Mouse (Mus musculus): ENCODE data around the gene Coa7. TPM values are rescaled to one million over a fixed set of nuclear protein-coding genes. Genes with fewer than 3 reads are reported as not detected.

Gene Coa7
- polyA plus RNA-seq, 1 experiment from 2014 or later, result 53.7 TPM

- DNase-seq (ENCODE audit: low spot score) (no peak), ATAC-seq (replicated peaks; ENCODE audit: insufficient number of reproducible peaks, low FRiP score, low TSS enrichment, low read depth) (no peak)
- no peaks in the 10 kb centered on the region; the same call in 1 of the 2 replicates for H3K4me1 ChIP-seq (ENCODE audit: control insufficient read depth, insufficient read depth, low read length)
- no peaks in the 10 kb centered on the region for H3K9me3 ChIP-seq (replicated peaks; ENCODE audit: control insufficient read depth, low read length)
- no peaks in the 10 kb centered on the region for H3K36me3 ChIP-seq (replicated peaks; ENCODE audit: control insufficient read depth, insufficient read depth, low read depth, low read length)
- H3K27ac ChIP-seq (replicated peaks; ENCODE audit: low read depth, low read length), result no peak overlapping the region
- H3K27me3 ChIP-seq (ENCODE audit: control insufficient read depth, insufficient read depth, low read length), result no peaks in the 10 kb centered on the region
- H3K9ac ChIP-seq (replicated peaks; ENCODE audit: low read length), result no peak overlapping the region
- WGBS, result 82% methylated on average over 3 of the region's 3 CpGs
- H3K4me3 ChIP-seq (ENCODE audit: low read depth, low read length), result no peak overlapping the region
- H3K4me2 ChIP-seq (ENCODE audit: low read depth, low read length), result no peak overlapping the region
Observed at GRCm38 (mm10) chr4:108372166-108372565, 44.2 kb downstream of the Coa7 start.

- no peaks in the 10 kb centered on the region for H3K36me3 ChIP-seq (replicated peaks; ENCODE audit: control insufficient read depth, insufficient read depth, low read depth, low read length)
- H3K9me3 ChIP-seq (replicated peaks; ENCODE audit: control insufficient read depth, low read length), result no peaks in the 10 kb centered on the region
- H3K9ac ChIP-seq (replicated peaks; ENCODE audit: low read length), result no peak overlapping the region
- H3K4me1 ChIP-seq (ENCODE audit: control insufficient read depth, insufficient read depth, low read length), result peaks cover 6% of the 10 kb centered on the region
- ATAC-seq (replicated peaks; ENCODE audit: insufficient number of reproducible peaks, low FRiP score, low TSS enrichment, low read depth) (no peak), DNase-seq (ENCODE audit: low spot score) (no peak)
- H3K4me3 ChIP-seq (ENCODE audit: low read depth, low read length), result no peak overlapping the region
- no peak overlapping the region for H3K4me2 ChIP-seq (ENCODE audit: low read depth, low read length)
- no peak overlapping the region for H3K27ac ChIP-seq (replicated peaks; ENCODE audit: low read depth, low read length)
- H3K27me3 ChIP-seq (ENCODE audit: control insufficient read depth, insufficient read depth, low read length), result no peaks in the 10 kb centered on the region
- WGBS, result 70% methylated on average over 3 of the region's 3 CpGs
Observed at GRCm38 (mm10) chr4:108379476-108379875, 51.5 kb downstream of the Coa7 start.

GRCm38 (mm10) chr4:108380146-108380545 lies 52.2 kb downstream of the Coa7 start:
- WGBS, result 8% methylated on average over 1 of the region's 1 CpGs
- Histone ChIP-seq H3K4me2 (ENCODE audit: low read depth, low read length) (no peak overlapping the region), H3K36me3 (replicated peaks; ENCODE audit: control insufficient read depth, insufficient read depth, low read depth, low read length) (no peaks in the 10 kb centered on the region), H3K4me1 (ENCODE audit: control insufficient read depth, insufficient read depth, low read length) (peaks cover 6% of the 10 kb centered on the region), H3K27ac (replicated peaks; ENCODE audit: low read depth, low read length) (no peak overlapping the region), H3K9ac (replicated peaks; ENCODE audit: low read length) (no peak overlapping the region), H3K4me3 (ENCODE audit: low read depth, low read length) (no peak overlapping the region), H3K9me3 (replicated peaks; ENCODE audit: control insufficient read depth, low read length) (no peaks in the 10 kb centered on the region), H3K27me3 (ENCODE audit: control insufficient read depth, insufficient read depth, low read length) (no peaks in the 10 kb centered on the region; the same call in 1 of the 2 replicates)
- DNase-seq (ENCODE audit: low spot score) (no peak), ATAC-seq (replicated peaks; ENCODE audit: insufficient number of reproducible peaks, low FRiP score, low TSS enrichment, low read depth) (no peak)

GRCm38 (mm10) chr4:108383183-108383714 lies 55.3 kb downstream of the Coa7 start, which contains the start of gene Shisal2a:
Shisal2a (minus strand) TSS chr4:108383349.
- 3% methylated on average over 55 of the region's 55 CpGs for WGBS
- no peaks in the 10 kb centered on the region for H3K9me3 ChIP-seq (replicated peaks; ENCODE audit: control insufficient read depth, low read length)
- H3K27me3 ChIP-seq (ENCODE audit: control insufficient read depth, insufficient read depth, low read length), result no peaks in the 10 kb centered on the region; the same call in 1 of the 2 replicates
- H3K9ac ChIP-seq (replicated peaks; ENCODE audit: low read length), result peak within 1 kb of the TSS; percentile 83
- H3K4me3 ChIP-seq (ENCODE audit: low read depth, low read length), result peak within 1 kb of the TSS; percentile 51
- H3K4me1 ChIP-seq (ENCODE audit: control insufficient read depth, insufficient read depth, low read length), result peaks cover 6% of the 10 kb centered on the region
- ATAC-seq (replicated peaks; ENCODE audit: insufficient number of reproducible peaks, low FRiP score, low TSS enrichment, low read depth) (peak; percentile 26), DNase-seq (ENCODE audit: low spot score) (peak; percentile 37)
- peak within 1 kb of the TSS; percentile 83 for H3K4me2 ChIP-seq (ENCODE audit: low read depth, low read length)
- H3K36me3 ChIP-seq (replicated peaks; ENCODE audit: control insufficient read depth, insufficient read depth, low read depth, low read length), result no peaks in the 10 kb centered on the region
- H3K27ac ChIP-seq (replicated peaks; ENCODE audit: low read depth, low read length), result no peak within 1 kb of the TSS

- H3K9me3 ChIP-seq (replicated peaks; ENCODE audit: control insufficient read depth, low read length), result no peaks in the 10 kb centered on the region
- no peaks in the 10 kb centered on the region; the same call in 1 of the 2 replicates for H3K27me3 ChIP-seq (ENCODE audit: control insufficient read depth, insufficient read depth, low read length)
- no peak overlapping the region for H3K9ac ChIP-seq (replicated peaks; ENCODE audit: low read length)
- 19% methylated on average over 1 of the region's 1 CpGs for WGBS
- ATAC-seq (replicated peaks; ENCODE audit: insufficient number of reproducible peaks, low FRiP score, low TSS enrichment, low read depth) (no peak), DNase-seq (ENCODE audit: low spot score) (no peak)
- H3K4me1 ChIP-seq (ENCODE audit: control insufficient read depth, insufficient read depth, low read length), result peaks cover 6% of the 10 kb centered on the region; the same call in 1 of the 2 replicates
- no peak overlapping the region for H3K27ac ChIP-seq (replicated peaks; ENCODE audit: low read depth, low read length)
- no peaks in the 10 kb centered on the region for H3K36me3 ChIP-seq (replicated peaks; ENCODE audit: control insufficient read depth, insufficient read depth, low read depth, low read length)
- H3K4me2 ChIP-seq (ENCODE audit: low read depth, low read length), result no peak overlapping the region
- H3K4me3 ChIP-seq (ENCODE audit: low read depth, low read length), result no peak overlapping the region
Observed at GRCm38 (mm10) chr4:108386087-108386486, 58.1 kb downstream of the Coa7 start.

- WGBS, result 25% methylated on average over 4 of the region's 4 CpGs
- H3K27ac ChIP-seq (replicated peaks; ENCODE audit: low read depth, low read length), result peak overlapping the region; percentile 69
- H3K36me3 ChIP-seq (replicated peaks; ENCODE audit: control insufficient read depth, insufficient read depth, low read depth, low read length), result no peaks in the 10 kb centered on the region
- peak overlapping the region; percentile 11; the same call in 1 of the 2 replicates for H3K4me3 ChIP-seq (ENCODE audit: low read depth, low read length)
- H3K9me3 ChIP-seq (replicated peaks; ENCODE audit: control insufficient read depth, low read length), result no peaks in the 10 kb centered on the region
- ATAC-seq (replicated peaks; ENCODE audit: insufficient number of reproducible peaks, low FRiP score, low TSS enrichment, low read depth), result peak; percentile 44; the same call in 1 of the 2 replicates
- H3K4me2 ChIP-seq (ENCODE audit: low read depth, low read length), result no peak overlapping the region; the same call in 1 of the 2 replicates
- H3K27me3 ChIP-seq (ENCODE audit: control insufficient read depth, insufficient read depth, low read length), result no peaks in the 10 kb centered on the region; the same call in 1 of the 2 replicates
- H3K4me1 ChIP-seq (ENCODE audit: control insufficient read depth, insufficient read depth, low read length), result peaks cover 6% of the 10 kb centered on the region; the same call in 1 of the 2 replicates
- peak overlapping the region; percentile 65 for H3K9ac ChIP-seq (replicated peaks; ENCODE audit: low read length)
- peak; percentile 45 for DNase-seq (ENCODE audit: low spot score)
Observed at GRCm38 (mm10) chr4:108387106-108387505, 59.2 kb downstream of the Coa7 start.

GRCm38 (mm10) chr4:108387681-108388253 lies 59.8 kb downstream of the Coa7 start:
- peaks cover 6% of the 10 kb centered on the region; the same call in 1 of the 2 replicates for H3K4me1 ChIP-seq (ENCODE audit: control insufficient read depth, insufficient read depth, low read length)
- WGBS, result 3% methylated on average over 18 of the region's 18 CpGs
- H3K36me3 ChIP-seq (replicated peaks; ENCODE audit: control insufficient read depth, insufficient read depth, low read depth, low read length), result no peaks in the 10 kb centered on the region
- H3K9ac ChIP-seq (replicated peaks; ENCODE audit: low read length), result peak overlapping the region; percentile 65
- peak; percentile 65 for ATAC-seq (replicated peaks; ENCODE audit: insufficient number of reproducible peaks, low FRiP score, low TSS enrichment, low read depth)
- peak overlapping the region; percentile 69 for H3K27ac ChIP-seq (replicated peaks; ENCODE audit: low read depth, low read length)
- peak overlapping the region; percentile 46 for H3K4me2 ChIP-seq (ENCODE audit: low read depth, low read length)
- H3K4me3 ChIP-seq (ENCODE audit: low read depth, low read length), result peak overlapping the region; percentile 11; the same call in 1 of the 2 replicates
- no peaks in the 10 kb centered on the region for H3K9me3 ChIP-seq (replicated peaks; ENCODE audit: control insufficient read depth, low read length)
- no peaks in the 10 kb centered on the region; the same call in 1 of the 2 replicates for H3K27me3 ChIP-seq (ENCODE audit: control insufficient read depth, insufficient read depth, low read length)
- peak; percentile 86 for DNase-seq (ENCODE audit: low spot score)

- Histone ChIP-seq H3K27me3 (ENCODE audit: control insufficient read depth, insufficient read depth, low read length) (no peaks in the 10 kb centered on the region; the same call in 1 of the 2 replicates), H3K27ac (replicated peaks; ENCODE audit: low read depth, low read length) (no peak overlapping the region), H3K9ac (replicated peaks; ENCODE audit: low read length) (no peak overlapping the region), H3K9me3 (replicated peaks; ENCODE audit: control insufficient read depth, low read length) (no peaks in the 10 kb centered on the region), H3K36me3 (replicated peaks; ENCODE audit: control insufficient read depth, insufficient read depth, low read depth, low read length) (no peaks in the 10 kb centered on the region), H3K4me1 (ENCODE audit: control insufficient read depth, insufficient read depth, low read length) (0 out of 2 replicates have a peak, but pooled peaks cover 1% of the 10 kb centered on the region), H3K4me3 (ENCODE audit: low read depth, low read length) (no peak overlapping the region), H3K4me2 (ENCODE audit: low read depth, low read length) (no peak overlapping the region)
- 60% methylated on average over 3 of the region's 3 CpGs for WGBS
- ATAC-seq (replicated peaks; ENCODE audit: insufficient number of reproducible peaks, low FRiP score, low TSS enrichment, low read depth) (no peak), DNase-seq (ENCODE audit: low spot score) (no peak)
Observed at GRCm38 (mm10) chr4:108388741-108389140, 60.8 kb downstream of the Coa7 start.
